Mouse (Mus musculus): ENCODE measurements at regions not wholly inside any gene's neighbourhood (a gene's known extent, or its start where the extent isn't known, plus 50 kb on each side); places are given as distances from the start of the nearest gene placed in this dataset.

DNA sequence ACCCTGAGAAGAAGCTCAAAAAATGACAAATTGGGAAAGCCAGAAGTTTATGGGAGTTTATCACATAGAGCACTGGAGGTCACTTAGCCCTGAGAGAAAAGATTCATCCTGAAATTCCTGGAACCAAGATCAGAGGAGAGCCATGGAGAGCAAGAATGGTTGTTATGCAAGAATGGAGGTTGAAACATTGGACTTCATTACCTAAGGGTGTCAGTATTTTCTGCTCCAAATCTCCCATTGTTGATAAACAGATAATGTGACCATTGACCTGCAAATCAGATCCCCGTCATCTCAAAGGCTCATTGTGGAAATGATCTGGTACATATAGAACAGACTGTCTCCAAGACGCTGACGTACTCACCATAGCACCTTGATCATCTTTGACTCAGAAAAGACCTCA lies 1477.6 kb upstream of the Slc10a2 start:
- DNase-seq (ENCODE audit: low read depth, low spot score) = no peak

- DNase-seq (ENCODE audit: low read depth, low spot score) = no peak
These were observed 1472.9 kb upstream of the Slc10a2 start for GRCm38 (mm10) chr8:6577868-6578634.

- DNase-seq (ENCODE audit: low read depth, low spot score) = no peak
These were observed 1470.1 kb upstream of the Slc10a2 start for GRCm38 (mm10) chr8:6575241-6575640.

GRCm38 (mm10) chr8:6573492-6573891 lies 1468.3 kb upstream of the Slc10a2 start:
- no peak for DNase-seq (ENCODE audit: low read depth, low spot score)

DNA sequence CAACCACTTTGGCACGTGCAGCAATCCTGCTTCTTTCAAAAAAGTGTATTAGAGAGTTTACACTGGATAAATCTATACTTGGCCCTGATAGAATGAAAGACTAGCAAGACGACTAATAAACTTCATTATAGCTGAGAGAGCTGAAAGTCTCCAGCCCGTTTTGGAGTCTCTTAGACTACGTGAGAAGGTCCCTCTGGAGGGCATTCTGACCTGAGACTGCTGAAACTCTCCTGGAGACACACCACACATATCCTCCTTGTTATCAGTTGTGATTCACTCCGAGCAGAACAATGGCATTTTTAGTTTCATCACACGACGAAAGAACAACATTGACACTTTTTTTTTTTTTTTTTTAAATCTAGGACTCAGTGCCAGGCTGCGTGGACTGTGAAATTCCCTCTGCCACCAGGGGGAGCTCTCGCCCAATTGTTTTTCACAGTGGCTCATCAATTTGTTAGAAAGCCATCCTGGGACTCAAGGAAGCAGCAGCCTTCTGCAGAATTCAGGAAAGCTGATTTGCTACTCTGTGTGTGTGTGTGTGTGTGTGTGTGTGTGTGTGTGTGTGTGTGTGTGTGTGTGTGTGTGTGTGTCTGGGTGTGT lies 1467.0 kb upstream of the Slc10a2 start:
- DNase-seq (ENCODE audit: low read depth, low spot score) = peak; percentile 24

DNA sequence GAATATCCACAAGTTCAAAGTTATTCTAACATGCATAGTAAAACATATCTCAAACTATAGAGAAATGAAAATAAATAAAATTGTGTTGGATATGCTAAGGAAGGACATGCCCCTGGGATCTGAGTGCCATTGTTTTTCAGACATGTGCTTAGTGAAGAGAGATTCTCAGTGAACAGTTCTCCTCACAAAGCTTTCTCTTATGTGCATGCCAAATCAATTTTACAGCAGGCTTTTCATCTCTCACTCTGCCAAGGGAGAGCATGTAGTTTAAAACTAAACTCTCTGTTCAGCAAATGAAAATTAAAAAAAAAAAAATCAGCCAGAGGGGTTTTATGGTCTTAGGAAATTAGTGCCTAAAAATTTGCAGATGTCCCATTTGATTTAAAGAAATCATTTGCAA lies 1445.8 kb upstream of the Slc10a2 start:
- no peak for DNase-seq (ENCODE audit: low read depth, low spot score)

DNA sequence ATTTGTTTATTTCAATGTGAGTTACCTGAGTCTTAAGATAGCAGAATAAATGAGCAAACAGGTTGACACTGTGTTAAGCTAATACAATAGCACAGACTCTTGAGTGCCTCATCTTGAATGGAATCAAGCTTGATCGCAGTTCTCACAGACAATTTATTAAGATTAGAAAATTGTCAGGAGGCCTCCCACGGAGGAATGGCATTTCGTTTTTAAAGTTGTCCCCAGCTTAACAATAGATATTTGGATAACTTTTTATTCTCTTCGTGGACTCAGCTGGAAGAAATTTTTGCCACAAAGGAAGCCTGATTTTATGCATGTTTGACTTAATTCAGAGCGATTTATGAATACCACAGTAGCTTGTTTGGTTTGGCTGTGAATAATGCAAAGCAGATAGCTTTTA lies 1422.0 kb upstream of the Slc10a2 start:
- no peak for DNase-seq (ENCODE audit: low read depth, low spot score)

GRCm38 (mm10) chr8:6515882-6516682 lies 1410.9 kb upstream of the Slc10a2 start:
- DNase-seq (ENCODE audit: low read depth, low spot score) = no peak

DNA sequence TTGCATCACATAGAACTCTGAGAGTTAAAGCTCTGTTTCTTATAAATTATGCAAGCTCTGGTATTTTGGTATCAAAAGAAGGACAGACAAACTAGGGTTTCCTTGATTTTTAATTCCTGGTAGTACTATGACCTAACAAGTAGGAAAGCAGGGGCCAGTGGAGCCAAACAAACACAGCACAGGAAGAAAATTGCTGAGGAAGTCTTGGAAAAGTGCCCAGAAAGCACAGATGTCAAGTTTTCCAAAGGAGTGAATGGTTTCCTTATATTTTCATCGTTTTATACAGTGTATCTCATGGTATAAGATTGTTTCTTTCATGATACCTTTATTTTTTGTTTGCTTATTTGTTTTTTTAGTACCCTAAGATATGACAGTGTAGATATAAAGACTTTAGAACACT lies 1387.3 kb upstream of the Slc10a2 start:
- no peak for DNase-seq (ENCODE audit: low read depth, low spot score)

GRCm38 (mm10) chr8:6481966-6482365 lies 1376.8 kb upstream of the Slc10a2 start:
- no peak for DNase-seq (ENCODE audit: low read depth, low spot score)

- DNase-seq (ENCODE audit: low read depth, low spot score) = no peak
These were observed 1365.9 kb upstream of the Slc10a2 start for GRCm38 (mm10) chr8:6471089-6471488.

DNA sequence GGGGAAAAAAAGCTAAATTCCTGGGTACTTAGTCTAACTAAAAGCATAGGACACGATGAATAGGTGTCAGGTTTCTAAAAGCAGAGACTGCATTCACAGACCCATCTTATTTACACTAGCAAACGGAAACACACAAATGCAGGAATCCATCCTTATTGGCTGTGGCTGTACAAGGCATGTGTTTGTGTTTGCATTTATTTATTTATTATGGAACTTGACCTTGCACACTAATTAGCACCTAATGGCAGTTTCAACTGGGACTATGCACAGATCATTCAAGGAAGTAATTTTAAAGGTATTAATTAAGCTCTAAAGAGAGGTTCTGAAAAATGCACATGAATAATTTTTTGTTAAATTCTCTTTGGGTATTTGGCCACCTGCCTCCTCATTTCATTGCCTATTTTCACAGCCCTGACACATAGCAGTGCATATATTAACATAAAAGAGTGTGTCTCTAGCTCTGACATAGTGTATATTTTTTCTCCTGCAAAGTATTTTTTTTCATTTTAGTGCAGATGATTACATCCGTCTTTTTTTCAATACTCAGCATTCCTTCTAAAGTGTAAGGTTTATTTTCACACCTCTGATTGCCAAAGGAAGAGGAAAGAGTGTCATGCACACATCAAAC lies 1351.5 kb upstream of the Slc10a2 start:
- DNase-seq (ENCODE audit: low read depth, low spot score) = no peak

- DNase-seq (ENCODE audit: low read depth, low spot score) = no peak
These were observed 1343.2 kb upstream of the Slc10a2 start for GRCm38 (mm10) chr8:6448301-6448700.

- DNase-seq (ENCODE audit: low read depth, low spot score) = no peak
These were observed 1333.9 kb upstream of the Slc10a2 start for GRCm38 (mm10) chr8:6439069-6439468.
